Mouse (Mus musculus): Measurements from ENCODE around the gene Inpp4b. TPM values are rescaled to one million over a fixed set of nuclear protein-coding genes. Genes with fewer than 3 reads are reported as not detected.

The Inpp4b gene
- polyA plus RNA-seq, 1 experiment from 2014 or later: 6.0 TPM

- Histone ChIP-seq H3K4me1 (no peaks in the 10 kb centered on the region), H3K9ac (no peak overlapping the region), H3K27me3 (no peaks in the 10 kb centered on the region), H3K4me3 (replicated peaks) (no peak overlapping the region), H3K4me2 (no peak overlapping the region), H3K36me3 (replicated peaks) (no peaks in the 10 kb centered on the region), H3K9me3 (no peaks in the 10 kb centered on the region), H3K27ac (no peak overlapping the region)
- 94% methylated on average over 3 of the region's 3 CpGs for WGBS
- no peak for ATAC-seq (ENCODE audit: low FRiP score)
Observed at GRCm38 (mm10) chr8:81756663-81757062, 414.3 kb downstream of the Inpp4b start.

- H3K36me3 ChIP-seq (replicated peaks): no peaks in the 10 kb centered on the region
- no peak for ATAC-seq (ENCODE audit: low FRiP score)
- no peak overlapping the region for H3K27ac ChIP-seq
- no peak overlapping the region for H3K4me3 ChIP-seq (replicated peaks)
- WGBS: 86% methylated on average over 2 of the region's 2 CpGs
- no peaks in the 10 kb centered on the region for H3K27me3 ChIP-seq
- H3K4me2 ChIP-seq: no peak overlapping the region
- H3K9ac ChIP-seq: no peak overlapping the region
- no peaks in the 10 kb centered on the region for H3K4me1 ChIP-seq
- no peaks in the 10 kb centered on the region for H3K9me3 ChIP-seq
Observed at GRCm38 (mm10) chr8:81757580-81758144, 415.3 kb downstream of the Inpp4b start.

DNA sequence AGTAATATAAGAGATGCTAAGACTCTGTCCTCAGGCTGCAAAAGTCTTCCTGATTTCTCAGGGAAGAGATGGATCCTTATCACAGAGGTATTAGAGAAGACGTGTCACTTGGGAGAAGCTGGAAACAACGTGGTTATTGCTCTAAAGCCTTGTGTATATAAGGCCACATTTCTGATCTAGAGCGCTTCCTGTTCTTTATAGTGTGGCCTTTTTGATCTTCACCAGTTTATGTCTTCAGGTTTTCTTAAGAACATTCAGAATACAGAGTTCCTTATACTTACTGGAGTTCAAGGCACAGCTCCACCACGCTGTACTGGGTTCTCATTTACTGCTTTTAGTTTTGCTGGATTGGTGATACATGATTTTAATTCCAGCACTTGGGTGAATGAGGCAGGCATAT lies 419.1 kb downstream of the Inpp4b start:
- H3K9me3 ChIP-seq: no peaks in the 10 kb centered on the region
- H3K4me2 ChIP-seq: no peak overlapping the region
- no peaks in the 10 kb centered on the region for H3K36me3 ChIP-seq (replicated peaks)
- no peak overlapping the region for H3K4me3 ChIP-seq (replicated peaks)
- no peaks in the 10 kb centered on the region for H3K4me1 ChIP-seq
- whole genome bisulfite sequencing: 85% methylated on average over 4 of the region's 4 CpGs
- no peaks in the 10 kb centered on the region for H3K27me3 ChIP-seq
- H3K27ac ChIP-seq: no peak overlapping the region
- ATAC-seq (ENCODE audit: low FRiP score): no peak
- no peak overlapping the region for H3K9ac ChIP-seq

DNA sequence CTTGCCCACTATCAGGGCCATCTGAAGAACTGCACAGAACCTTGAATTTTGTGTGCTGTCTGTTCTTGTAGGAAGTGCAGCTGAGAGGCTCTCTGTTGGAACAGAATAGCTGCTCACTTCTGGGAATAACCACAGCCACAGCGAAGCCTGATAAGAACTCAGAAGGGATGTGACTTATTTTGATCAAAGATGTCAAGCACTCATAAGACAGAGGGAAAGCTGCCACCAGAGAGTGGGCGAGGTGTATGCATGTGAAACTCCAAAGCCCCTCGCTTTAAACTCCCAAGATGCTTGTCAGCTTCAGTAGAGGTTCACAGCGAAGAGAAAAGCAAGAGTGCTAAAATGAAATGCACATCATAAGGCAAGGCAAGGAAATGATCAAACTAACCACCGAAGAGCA lies 423.7 kb downstream of the Inpp4b start:
- Histone ChIP-seq H3K36me3 (replicated peaks) (no peaks in the 10 kb centered on the region), H3K9me3 (no peaks in the 10 kb centered on the region), H3K4me2 (no peak overlapping the region), H3K4me3 (replicated peaks) (no peak overlapping the region), H3K27me3 (no peaks in the 10 kb centered on the region), H3K4me1 (peaks cover 20% of the 10 kb centered on the region), H3K27ac (no peak overlapping the region), H3K9ac (no peak overlapping the region)
- ATAC-seq (ENCODE audit: low FRiP score): no peak
- 92% methylated on average over 5 of the region's 5 CpGs for WGBS

GRCm38 (mm10) chr8:81767411-81768312 lies 425.3 kb downstream of the Inpp4b start:
- peak overlapping the region; percentile 33; the same call in 1 of the 2 replicates for H3K27ac ChIP-seq
- 12% methylated on average over 12 of the region's 12 CpGs for WGBS
- no peaks in the 10 kb centered on the region for H3K36me3 ChIP-seq (replicated peaks)
- no peaks in the 10 kb centered on the region for H3K27me3 ChIP-seq
- H3K4me1 ChIP-seq: peaks cover 20% of the 10 kb centered on the region
- no peak overlapping the region; the same call in 1 of the 2 replicates for H3K9ac ChIP-seq
- ATAC-seq (ENCODE audit: low FRiP score): peak; percentile 78
- no peaks in the 10 kb centered on the region for H3K9me3 ChIP-seq
- peak overlapping the region; percentile 32 for H3K4me2 ChIP-seq
- no peak overlapping the region for H3K4me3 ChIP-seq (replicated peaks)

- Histone ChIP-seq H3K9me3 (no peaks in the 10 kb centered on the region), H3K4me2 (peak overlapping the region; percentile 32), H3K4me1 (peaks cover 20% of the 10 kb centered on the region), H3K27me3 (no peaks in the 10 kb centered on the region), H3K36me3 (replicated peaks) (no peaks in the 10 kb centered on the region), H3K27ac (no peak overlapping the region), H3K4me3 (replicated peaks) (no peak overlapping the region), H3K9ac (no peak overlapping the region)
- WGBS: 43% methylated on average over 2 of the region's 2 CpGs
- ATAC-seq (ENCODE audit: low FRiP score): no peak
Observed at GRCm38 (mm10) chr8:81768313-81768675, 425.9 kb downstream of the Inpp4b start.

- Histone ChIP-seq H3K9ac (no peak overlapping the region), H3K36me3 (replicated peaks) (no peaks in the 10 kb centered on the region), H3K4me3 (replicated peaks) (no peak overlapping the region), H3K27me3 (no peaks in the 10 kb centered on the region), H3K27ac (no peak overlapping the region), H3K9me3 (no peaks in the 10 kb centered on the region), H3K4me2 (no peak overlapping the region), H3K4me1 (peaks cover 20% of the 10 kb centered on the region)
- WGBS: 49% methylated on average over 2 of the region's 2 CpGs
- ATAC-seq (ENCODE audit: low FRiP score): no peak
Observed at GRCm38 (mm10) chr8:81768731-81769445, 426.5 kb downstream of the Inpp4b start.

- H3K4me1 ChIP-seq: peaks cover 20% of the 10 kb centered on the region
- 21% methylated on average over 6 of the region's 6 CpGs for WGBS
- no peak overlapping the region for H3K4me3 ChIP-seq (replicated peaks)
- no peak overlapping the region for H3K4me2 ChIP-seq
- H3K9ac ChIP-seq: no peak overlapping the region
- no peak overlapping the region for H3K27ac ChIP-seq
- no peaks in the 10 kb centered on the region for H3K9me3 ChIP-seq
- H3K27me3 ChIP-seq: no peaks in the 10 kb centered on the region
- peak; percentile 75 for ATAC-seq (ENCODE audit: low FRiP score)
- H3K36me3 ChIP-seq (replicated peaks): no peaks in the 10 kb centered on the region
Observed at GRCm38 (mm10) chr8:81770603-81771276, 428.4 kb downstream of the Inpp4b start.

GRCm38 (mm10) chr8:81772855-81773254 lies 430.5 kb downstream of the Inpp4b start:
- no peak overlapping the region for H3K27ac ChIP-seq
- H3K27me3 ChIP-seq: no peaks in the 10 kb centered on the region
- H3K9me3 ChIP-seq: no peaks in the 10 kb centered on the region
- H3K36me3 ChIP-seq (replicated peaks): no peaks in the 10 kb centered on the region
- no peak overlapping the region for H3K4me2 ChIP-seq
- H3K4me3 ChIP-seq (replicated peaks): no peak overlapping the region
- peaks cover 14% of the 10 kb centered on the region for H3K4me1 ChIP-seq
- H3K9ac ChIP-seq: no peak overlapping the region
- 73% methylated on average over 5 of the region's 5 CpGs for WGBS
- ATAC-seq (ENCODE audit: low FRiP score): no peak

- no peak overlapping the region for H3K4me2 ChIP-seq
- no peak overlapping the region for H3K27ac ChIP-seq
- ATAC-seq (ENCODE audit: low FRiP score): no peak
- H3K9ac ChIP-seq: no peak overlapping the region
- no peak overlapping the region for H3K4me3 ChIP-seq (replicated peaks)
- H3K36me3 ChIP-seq (replicated peaks): no peaks in the 10 kb centered on the region
- 84% methylated on average over 9 of the region's 9 CpGs for WGBS
- H3K4me1 ChIP-seq: peaks cover 8% of the 10 kb centered on the region; the same call in 1 of the 2 replicates
- H3K9me3 ChIP-seq: no peaks in the 10 kb centered on the region
- no peaks in the 10 kb centered on the region for H3K27me3 ChIP-seq
Observed at GRCm38 (mm10) chr8:81773305-81773965, 431.1 kb downstream of the Inpp4b start.

DNA sequence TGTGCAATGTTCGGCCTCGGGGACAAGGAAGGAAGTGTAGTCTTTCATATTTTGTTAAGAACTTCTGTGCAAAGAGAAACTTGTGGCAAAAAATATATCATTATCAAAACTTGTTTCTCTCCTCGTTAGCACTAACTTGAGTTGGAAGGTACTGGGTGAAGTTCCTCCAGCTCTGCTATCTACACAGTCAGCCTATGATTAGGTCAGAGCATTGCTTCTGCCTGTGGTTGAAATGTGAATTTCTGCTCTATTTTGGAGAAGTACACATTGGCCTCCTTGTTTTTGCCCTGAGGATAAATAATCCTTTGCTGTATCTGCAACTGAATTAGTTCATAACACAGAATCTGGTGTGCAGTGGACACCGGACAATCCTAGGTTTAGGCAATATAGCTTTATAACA lies 431.7 kb downstream of the Inpp4b start:
- Histone ChIP-seq H3K36me3 (replicated peaks) (no peaks in the 10 kb centered on the region), H3K4me1 (peaks cover 8% of the 10 kb centered on the region; the same call in 1 of the 2 replicates), H3K27me3 (no peaks in the 10 kb centered on the region), H3K9ac (no peak overlapping the region), H3K4me2 (no peak overlapping the region), H3K9me3 (no peaks in the 10 kb centered on the region), H3K27ac (no peak overlapping the region), H3K4me3 (replicated peaks) (no peak overlapping the region)
- WGBS: 86% methylated on average over 4 of the region's 4 CpGs
- no peak for ATAC-seq (ENCODE audit: low FRiP score)
